Mouse (Mus musculus): ENCODE results near the gene Hoxb6. TPM values are rescaled to one million over a fixed set of nuclear protein-coding genes. Genes with fewer than 3 reads are reported as not detected.
A peak's percentile ranks its signal among the peaks of the same experiment; 100 is the strongest.

Hoxb6 gene
- polyA plus RNA-seq, 1 experiment from 2014 or later = 0.73 TPM

DNA sequence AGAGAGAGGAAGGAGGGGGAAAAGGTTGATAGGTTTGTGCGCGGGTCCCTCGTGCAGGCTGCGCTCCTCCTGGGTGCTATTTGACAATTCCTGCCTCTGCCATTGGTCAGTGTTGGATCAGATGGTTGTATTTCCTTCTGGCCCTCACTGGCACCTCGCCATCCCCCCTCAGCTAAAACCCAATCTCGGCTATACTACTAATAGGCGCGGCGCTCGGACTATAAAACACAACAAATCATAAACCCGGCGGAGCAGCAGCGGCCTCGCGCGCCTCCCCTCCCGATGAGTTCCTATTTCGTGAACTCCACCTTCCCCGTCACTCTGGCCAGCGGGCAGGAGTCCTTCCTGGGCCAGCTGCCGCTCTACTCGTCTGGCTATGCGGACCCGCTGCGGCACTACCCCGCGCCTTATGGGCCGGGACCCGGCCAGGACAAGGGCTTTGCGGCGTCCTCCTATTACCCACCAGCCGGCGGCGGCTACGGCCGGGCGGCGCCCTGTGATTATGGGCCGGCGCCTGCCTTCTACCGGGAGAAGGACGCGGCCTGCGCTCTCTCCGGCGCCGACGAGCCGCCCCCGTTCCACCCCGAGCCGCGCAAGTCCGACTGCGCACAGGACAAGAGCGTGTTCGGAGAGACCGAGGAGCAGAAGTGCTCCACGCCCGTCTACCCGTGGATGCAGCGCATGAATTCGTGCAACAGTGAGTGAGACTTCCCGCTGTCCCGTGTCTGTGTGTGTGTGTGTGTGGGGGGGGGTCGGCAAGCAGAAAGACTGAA, 6.8 kb downstream of the Hoxb6 start:
- Histone ChIP-seq H3K9ac (replicated peaks; ENCODE audit: low read length) (no peak overlapping the region), H3K27me3 (ENCODE audit: control insufficient read depth, insufficient read depth, low read length) (peaks cover 96% of the 10 kb centered on the region), H3K36me3 (replicated peaks; ENCODE audit: control insufficient read depth, insufficient read depth, low read depth, low read length) (no peaks in the 10 kb centered on the region), H3K4me3 (ENCODE audit: low read depth, low read length) (no peak overlapping the region), H3K4me2 (ENCODE audit: low read depth, low read length) (no peak overlapping the region), H3K4me1 (ENCODE audit: control insufficient read depth, insufficient read depth, low read length) (no peaks in the 10 kb centered on the region; the same call in 1 of the 2 replicates), H3K27ac (replicated peaks; ENCODE audit: low read depth, low read length) (no peak overlapping the region), H3K9me3 (replicated peaks; ENCODE audit: control insufficient read depth, low read length) (no peaks in the 10 kb centered on the region)
- under 1% methylated on average over 66 of the region's 66 CpGs for WGBS
- DNase-seq (ENCODE audit: low spot score) = no peak
- no peak for ATAC-seq (replicated peaks; ENCODE audit: insufficient number of reproducible peaks, low FRiP score, low TSS enrichment, low read depth)

GRCm38 (mm10) chr11:96299781-96300180, 7.5 kb downstream of the Hoxb6 start:
- Histone ChIP-seq H3K36me3 (replicated peaks; ENCODE audit: control insufficient read depth, insufficient read depth, low read depth, low read length) (no peaks in the 10 kb centered on the region), H3K4me3 (ENCODE audit: low read depth, low read length) (no peak overlapping the region), H3K9me3 (replicated peaks; ENCODE audit: control insufficient read depth, low read length) (no peaks in the 10 kb centered on the region), H3K27me3 (ENCODE audit: control insufficient read depth, insufficient read depth, low read length) (peaks cover 96% of the 10 kb centered on the region), H3K27ac (replicated peaks; ENCODE audit: low read depth, low read length) (no peak overlapping the region), H3K4me2 (ENCODE audit: low read depth, low read length) (no peak overlapping the region), H3K4me1 (ENCODE audit: control insufficient read depth, insufficient read depth, low read length) (no peaks in the 10 kb centered on the region; the same call in 1 of the 2 replicates), H3K9ac (replicated peaks; ENCODE audit: low read length) (no peak overlapping the region)
- DNase-seq (ENCODE audit: low spot score) (no peak), ATAC-seq (replicated peaks; ENCODE audit: insufficient number of reproducible peaks, low FRiP score, low TSS enrichment, low read depth) (no peak)
- WGBS = 1% methylated on average over 9 of the region's 9 CpGs

DNA sequence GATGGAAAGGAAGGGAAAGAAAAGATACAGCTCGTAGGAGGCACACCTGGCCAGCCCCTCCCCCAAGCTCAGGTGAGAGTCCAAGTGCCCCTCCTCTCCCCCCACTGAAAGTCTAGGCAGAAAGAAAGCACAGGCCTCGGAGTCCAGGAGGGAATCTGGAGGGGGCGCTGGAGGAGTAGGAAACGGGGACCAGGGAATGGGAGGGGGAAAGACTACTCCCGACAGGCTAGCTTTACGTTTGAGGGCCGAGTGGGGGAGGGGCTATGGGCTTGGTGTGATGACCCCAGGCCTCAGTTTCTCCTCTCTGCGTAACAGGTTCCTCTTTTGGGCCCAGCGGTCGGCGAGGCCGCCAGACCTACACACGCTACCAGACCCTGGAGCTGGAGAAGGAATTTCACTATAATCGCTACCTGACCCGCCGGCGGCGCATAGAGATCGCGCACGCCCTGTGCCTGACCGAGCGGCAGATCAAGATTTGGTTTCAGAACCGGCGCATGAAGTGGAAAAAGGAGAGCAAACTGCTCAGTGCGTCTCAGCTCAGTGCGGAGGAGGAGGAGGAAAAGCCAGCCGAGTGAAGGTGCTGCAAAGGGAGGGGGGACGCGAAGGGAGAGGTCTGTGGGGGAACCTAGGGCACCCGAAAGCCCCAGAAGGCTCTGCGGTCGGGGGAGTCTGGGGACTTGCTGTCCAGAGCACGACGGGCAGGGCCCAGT, 8.2 kb downstream of the Hoxb6 start:
- H3K4me1 ChIP-seq (ENCODE audit: control insufficient read depth, insufficient read depth, low read length) = no peaks in the 10 kb centered on the region; the same call in 1 of the 2 replicates
- no peak overlapping the region for H3K9ac ChIP-seq (replicated peaks; ENCODE audit: low read length)

GRCm38 (mm10) chr11:96301064-96301431, 8.8 kb downstream of the Hoxb6 start:
- no peak for DNase-seq (ENCODE audit: low spot score)
- Histone ChIP-seq H3K9me3 (replicated peaks; ENCODE audit: control insufficient read depth, low read length) (no peaks in the 10 kb centered on the region), H3K4me2 (ENCODE audit: low read depth, low read length) (no peak overlapping the region), H3K27ac (replicated peaks; ENCODE audit: low read depth, low read length) (no peak overlapping the region), H3K9ac (replicated peaks; ENCODE audit: low read length) (no peak overlapping the region), H3K4me1 (ENCODE audit: control insufficient read depth, insufficient read depth, low read length) (no peaks in the 10 kb centered on the region; the same call in 1 of the 2 replicates), H3K27me3 (ENCODE audit: control insufficient read depth, insufficient read depth, low read length) (peaks cover 96% of the 10 kb centered on the region), H3K4me3 (ENCODE audit: low read depth, low read length) (no peak overlapping the region), H3K36me3 (replicated peaks; ENCODE audit: control insufficient read depth, insufficient read depth, low read depth, low read length) (no peaks in the 10 kb centered on the region)
- WGBS = 3% methylated on average over 10 of the region's 10 CpGs
- no peak for ATAC-seq (replicated peaks; ENCODE audit: insufficient number of reproducible peaks, low FRiP score, low TSS enrichment, low read depth)

More for the DNA sequence above, 8.2 kb downstream of the Hoxb6 start:
- no peak overlapping the region for H3K27ac ChIP-seq (replicated peaks; ENCODE audit: low read depth, low read length)
- H3K36me3 ChIP-seq (replicated peaks; ENCODE audit: control insufficient read depth, insufficient read depth, low read depth, low read length) = no peaks in the 10 kb centered on the region
- no peak overlapping the region for H3K4me2 ChIP-seq (ENCODE audit: low read depth, low read length)
- H3K27me3 ChIP-seq (ENCODE audit: control insufficient read depth, insufficient read depth, low read length) = peaks cover 96% of the 10 kb centered on the region
- H3K9me3 ChIP-seq (replicated peaks; ENCODE audit: control insufficient read depth, low read length) = no peaks in the 10 kb centered on the region
- ATAC-seq (replicated peaks; ENCODE audit: insufficient number of reproducible peaks, low FRiP score, low TSS enrichment, low read depth) = no peak
- no peak overlapping the region for H3K4me3 ChIP-seq (ENCODE audit: low read depth, low read length)
- WGBS = 1% methylated on average over 35 of the region's 35 CpGs
- no peak for DNase-seq (ENCODE audit: low spot score)

DNA sequence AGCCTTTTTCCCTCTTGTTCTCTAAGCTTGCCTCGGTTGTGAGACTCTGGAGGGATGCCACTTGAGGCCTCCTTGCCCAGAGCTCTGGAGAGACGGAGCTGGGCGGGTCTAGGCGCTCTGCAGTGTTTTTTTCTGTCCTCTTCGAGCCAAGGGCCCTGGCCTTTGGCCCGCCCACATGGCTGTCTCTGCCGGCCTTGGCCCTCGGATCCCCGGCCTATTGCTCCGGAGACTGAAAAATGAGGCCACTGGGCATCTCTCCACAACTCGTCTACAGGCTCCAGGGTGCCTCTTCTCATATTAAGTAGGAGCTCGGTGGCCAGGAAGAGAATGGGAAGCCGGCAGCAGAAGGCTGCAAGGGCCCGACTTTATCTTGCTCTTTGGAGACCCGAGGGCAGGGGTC, 9.6 kb downstream of the Hoxb6 start:
- no peak for ATAC-seq (replicated peaks; ENCODE audit: insufficient number of reproducible peaks, low FRiP score, low TSS enrichment, low read depth)
- Histone ChIP-seq H3K27me3 (ENCODE audit: control insufficient read depth, insufficient read depth, low read length) (peaks cover 96% of the 10 kb centered on the region), H3K27ac (replicated peaks; ENCODE audit: low read depth, low read length) (no peak overlapping the region), H3K9ac (replicated peaks; ENCODE audit: low read length) (no peak overlapping the region), H3K4me2 (ENCODE audit: low read depth, low read length) (no peak overlapping the region), H3K9me3 (replicated peaks; ENCODE audit: control insufficient read depth, low read length) (no peaks in the 10 kb centered on the region), H3K4me1 (ENCODE audit: control insufficient read depth, insufficient read depth, low read length) (no peaks in the 10 kb centered on the region; the same call in 1 of the 2 replicates), H3K4me3 (ENCODE audit: low read depth, low read length) (no peak overlapping the region), H3K36me3 (replicated peaks; ENCODE audit: control insufficient read depth, insufficient read depth, low read depth, low read length) (no peaks in the 10 kb centered on the region)
- WGBS = 2% methylated on average over 15 of the region's 15 CpGs
- no peak for DNase-seq (ENCODE audit: low spot score)

- DNase-seq (ENCODE audit: low spot score) (no peak), ATAC-seq (replicated peaks; ENCODE audit: insufficient number of reproducible peaks, low FRiP score, low TSS enrichment, low read depth) (no peak)
- Histone ChIP-seq H3K9me3 (replicated peaks; ENCODE audit: control insufficient read depth, low read length) (no peaks in the 10 kb centered on the region), H3K27me3 (ENCODE audit: control insufficient read depth, insufficient read depth, low read length) (peaks cover 96% of the 10 kb centered on the region), H3K27ac (replicated peaks; ENCODE audit: low read depth, low read length) (no peak overlapping the region), H3K4me1 (ENCODE audit: control insufficient read depth, insufficient read depth, low read length) (no peaks in the 10 kb centered on the region; the same call in 1 of the 2 replicates), H3K4me2 (ENCODE audit: low read depth, low read length) (no peak overlapping the region), H3K36me3 (replicated peaks; ENCODE audit: control insufficient read depth, insufficient read depth, low read depth, low read length) (no peaks in the 10 kb centered on the region), H3K9ac (replicated peaks; ENCODE audit: low read length) (no peak overlapping the region), H3K4me3 (ENCODE audit: low read depth, low read length) (no peak overlapping the region)
- WGBS = 3% methylated on average over 23 of the region's 23 CpGs
Measured at GRCm38 (mm10) chr11:96302381-96303150, 10.3 kb downstream of the Hoxb6 start.

- no peak for ATAC-seq (replicated peaks; ENCODE audit: insufficient number of reproducible peaks, low FRiP score, low TSS enrichment, low read depth)
- Histone ChIP-seq H3K4me3 (ENCODE audit: low read depth, low read length) (no peak within 1 kb of the TSS), H3K9me3 (replicated peaks; ENCODE audit: control insufficient read depth, low read length) (no peaks in the 10 kb centered on the region), H3K27me3 (ENCODE audit: control insufficient read depth, insufficient read depth, low read length) (peaks cover 96% of the 10 kb centered on the region), H3K36me3 (replicated peaks; ENCODE audit: control insufficient read depth, insufficient read depth, low read depth, low read length) (no peaks in the 10 kb centered on the region), H3K27ac (replicated peaks; ENCODE audit: low read depth, low read length) (no peak within 1 kb of the TSS), H3K9ac (replicated peaks; ENCODE audit: low read length) (no peak within 1 kb of the TSS), H3K4me2 (ENCODE audit: low read depth, low read length) (peak within 1 kb of the TSS; percentile 21; the same call in 1 of the 2 replicates), H3K4me1 (ENCODE audit: control insufficient read depth, insufficient read depth, low read length) (no peaks in the 10 kb centered on the region; the same call in 1 of the 2 replicates)
- WGBS = under 1% methylated on average over 69 of the region's 69 CpGs
- peak; percentile 82 for DNase-seq (ENCODE audit: low spot score)
Measured at GRCm38 (mm10) chr11:96303151-96304099, 11.1 kb downstream of the Hoxb6 start, which contains the start of gene Hoxb5. TSS of gene Hoxb5 (plus strand) at chr11:96303336.

All from embryonic facial prominence, embryonic 11.5 days (tissue).